Mouse (Mus musculus) stomach, embryonic 15.5 days (tissue): ENCODE data around the gene Fat2. TPM values are rescaled to one million over a fixed set of nuclear protein-coding genes. Genes with fewer than 3 reads are reported as not detected.

Experiments used
- ATAC-seq: fragments of 200-750 bp; cut with Nextera tagmentation; 2 replicates; pipeline ENCODE4 v1.8.0; 2017; ENCODE audit warnings: low read depth, moderate number of reproducible peaks, moderate TSS enrichment; ENCODE audit not compliant: insufficient read depth, low FRiP score
- H3K27ac ChIP-seq: fragments of 300-500 bp; sonication (generic); 2 replicates; pipeline ENCODE4 v1.5.1; 2015; ENCODE audit warnings: mild to moderate bottlenecking, inconsistent platforms
- H3K27me3 ChIP-seq: fragments of 300-500 bp; sonication (generic); replicated peaks from 2 replicates; pipeline ENCODE4 v1.6.1; 2015; ENCODE audit warnings: inconsistent platforms
- H3K36me3 ChIP-seq: fragments of 300-500 bp; sonication (generic); 2 replicates; pipeline ENCODE4 v1.6.1; 2015; ENCODE audit warnings: inconsistent platforms
- H3K4me1 ChIP-seq: fragments of 300-500 bp; sonication (generic); 2 replicates; pipeline ENCODE4 v1.6.1; 2015; ENCODE audit warnings: inconsistent platforms
- H3K4me2 ChIP-seq: fragments of 300-500 bp; sonication (generic); 2 replicates; pipeline ENCODE4 v1.6.1; 2015; ENCODE audit warnings: mild to moderate bottlenecking, inconsistent platforms
- H3K4me3 ChIP-seq: fragments of 300-500 bp; sonication (generic); replicated peaks from 2 replicates; pipeline ENCODE4 v1.5.1; 2015; ENCODE audit warnings: inconsistent platforms
- H3K9ac ChIP-seq: fragments of 300-500 bp; sonication (generic); 2 replicates; pipeline ENCODE4 v1.6.1; 2015; ENCODE audit warnings: inconsistent platforms
- H3K9me3 ChIP-seq: fragments of 300-500 bp; sonication (generic); 2 replicates; pipeline ENCODE4 v1.6.1; 2016; ENCODE audit warnings: inconsistent platforms
- WGBS: fragments of 180-500 bp; shearing (Covaris S2); methylation state at CpG from one replicate; pipeline ENCODE4 v1.1.7; 2015; 5-methylcytosine and 5-hydroxymethylcytosine counted together
- polyA plus RNA-seq: library from polyadenylated mRNA; unstranded; fragments of >200 nt; fragmentation: Nextera tagmentation; extraction: Ambion mirVana; gene quantifications from 2 replicates; pipeline ENCODE4 v1.2.1, GENCODE M21; 2015

Fat2 gene
- 0.62 and 0.69 TPM in 2 replicates for polyA plus RNA-seq

DNA sequence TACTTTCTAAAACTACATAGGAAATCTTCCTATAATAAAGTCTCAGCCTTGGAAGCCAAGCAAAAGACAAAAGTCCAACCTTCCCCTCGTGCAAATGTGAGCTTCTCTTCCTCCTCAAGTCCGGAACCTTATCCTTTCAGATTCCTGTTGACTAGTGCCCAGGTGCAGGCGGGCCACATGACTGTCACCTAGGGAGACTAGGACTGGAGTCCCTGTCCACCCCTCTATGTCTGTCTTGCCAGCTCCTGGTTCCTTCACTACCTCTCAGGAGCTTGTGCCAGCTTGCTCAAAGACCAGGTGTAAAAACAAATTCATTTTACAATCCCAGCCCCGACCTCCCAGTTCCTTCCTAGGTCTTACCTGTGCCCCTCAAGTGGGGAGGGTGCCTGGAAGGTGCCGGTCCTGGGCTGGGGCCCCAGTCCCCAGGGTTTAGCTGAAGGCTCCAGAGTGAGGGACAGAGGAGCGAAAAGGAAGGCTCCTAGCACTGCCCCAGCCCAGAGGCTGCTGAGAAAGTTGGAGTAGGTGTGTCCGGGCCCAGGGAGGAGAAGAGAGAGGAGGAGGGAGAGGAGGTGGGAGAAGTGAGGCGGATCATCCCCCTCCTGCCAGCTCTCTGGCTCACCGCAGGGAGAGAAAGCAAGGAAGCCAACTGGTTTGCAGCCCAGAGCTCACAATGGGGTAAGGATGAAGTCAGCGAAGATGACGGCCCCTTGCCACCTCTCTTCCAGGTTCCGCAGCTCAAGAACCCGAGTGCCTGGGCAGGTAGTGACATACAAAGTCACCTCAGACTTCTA is at the start of gene Fat2:
TSS of gene Fat2 (minus strand) at position 464 of the 791 bp plus-strand sequence.
- Histone ChIP-seq H3K27me3 (no peaks in the 10 kb centered on the region), H3K9ac (no peak within 1 kb of the TSS), H3K27ac (no peak within 1 kb of the TSS), H3K4me2 (no peak within 1 kb of the TSS), H3K4me3 (no peak within 1 kb of the TSS), H3K9me3 (no peaks in the 10 kb centered on the region), H3K4me1 (no peaks in the 10 kb centered on the region), H3K36me3 (no peaks in the 10 kb centered on the region)
- 37% methylated on average over 13 of the region's 13 CpGs for WGBS
- ATAC-seq: 0 out of 2 replicates have a peak, but pooled peaks have one; percentile 31

DNA sequence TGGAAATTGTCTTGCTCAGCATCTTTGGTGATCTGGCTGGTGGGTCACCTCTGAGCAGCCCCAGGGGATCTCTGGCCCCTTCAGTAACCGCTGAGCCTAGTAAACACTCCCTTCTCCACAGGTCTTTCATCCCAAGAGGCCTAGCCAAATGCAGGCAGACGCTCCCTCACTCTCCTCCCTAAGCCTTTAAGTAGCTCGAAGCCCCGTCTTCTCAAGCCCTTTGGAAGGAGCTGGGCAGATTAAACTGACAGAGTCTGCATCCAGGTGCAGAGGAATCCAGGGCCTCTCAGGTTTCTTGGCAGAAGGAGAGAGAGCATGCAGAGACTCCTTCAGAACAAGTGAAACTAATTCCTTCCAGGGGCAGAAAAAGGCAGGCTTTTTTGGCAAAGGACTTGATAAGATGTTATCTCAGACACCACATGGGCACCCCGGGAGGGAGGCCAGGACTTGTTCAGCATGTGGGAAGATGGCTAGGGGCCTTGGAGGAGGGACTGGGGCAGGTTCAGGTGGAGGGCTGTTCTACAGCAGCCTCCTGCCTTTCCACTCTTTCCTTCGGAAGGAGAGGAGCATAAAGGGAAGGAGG is 47.2 kb upstream of the Fat2 start:
- Histone ChIP-seq H3K27ac (no peak overlapping the region; the same call in 1 of the 2 replicates), H3K9me3 (no peaks in the 10 kb centered on the region), H3K9ac (no peak overlapping the region), H3K4me3 (no peak overlapping the region), H3K4me1 (peaks cover 8% of the 10 kb centered on the region; the same call in 1 of the 2 replicates), H3K36me3 (no peaks in the 10 kb centered on the region), H3K27me3 (no peaks in the 10 kb centered on the region), H3K4me2 (no peak overlapping the region)
- WGBS: 20% methylated on average over 6 of the region's 6 CpGs
- no peak for ATAC-seq

DNA sequence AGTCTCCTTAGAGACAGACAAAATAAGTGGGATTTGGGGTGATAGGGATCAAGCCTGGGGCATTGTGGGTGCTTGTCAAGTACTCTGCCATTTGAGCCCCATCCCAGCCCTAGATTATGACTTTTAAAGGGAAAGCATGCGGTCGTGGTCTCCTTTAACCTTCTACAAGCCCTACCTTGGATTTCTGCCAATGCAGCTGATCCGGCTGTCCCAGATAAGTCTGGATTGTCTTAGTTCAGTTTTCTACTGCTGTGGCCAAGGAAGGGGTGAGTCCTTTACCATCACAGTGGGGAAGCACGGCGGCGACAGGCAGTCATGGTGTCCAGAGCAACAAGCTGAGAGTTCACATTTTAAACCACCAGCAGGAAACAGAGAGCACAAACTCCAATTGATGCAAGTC is 44.5 kb upstream of the Fat2 start:
- no peak for ATAC-seq
- peaks cover 10% of the 10 kb centered on the region; the same call in 1 of the 2 replicates for H3K4me1 ChIP-seq
- H3K27ac ChIP-seq: no peak overlapping the region
- H3K27me3 ChIP-seq: no peaks in the 10 kb centered on the region
- WGBS: 29% methylated on average over 6 of the region's 6 CpGs
- no peak overlapping the region for H3K4me3 ChIP-seq
- no peak overlapping the region for H3K4me2 ChIP-seq
- no peaks in the 10 kb centered on the region for H3K36me3 ChIP-seq
- no peak overlapping the region for H3K9ac ChIP-seq
- no peaks in the 10 kb centered on the region for H3K9me3 ChIP-seq

DNA sequence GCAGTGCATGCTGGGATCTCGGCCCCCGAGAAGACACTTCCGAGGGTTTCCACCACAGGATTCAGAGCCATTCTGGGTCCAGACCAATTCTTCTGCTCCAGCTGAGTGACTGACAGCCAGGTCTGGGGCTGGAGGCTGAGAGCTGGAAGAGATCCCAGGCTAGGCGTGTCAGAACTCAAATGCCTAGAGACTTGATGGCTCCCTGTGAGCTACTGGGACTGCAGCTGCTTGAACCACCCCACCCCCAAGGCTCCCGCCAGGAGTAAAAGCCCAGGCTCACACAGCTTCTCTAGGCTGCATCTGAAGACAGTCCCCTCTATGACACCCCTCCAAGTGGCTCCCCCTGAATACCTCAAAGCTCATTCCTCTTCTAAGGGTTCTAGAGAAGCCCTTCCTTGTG is 42.0 kb upstream of the Fat2 start:
- WGBS: 38% methylated on average over 5 of the region's 5 CpGs

GRCm38 (mm10) chr11:55373838-55374237 is 37.5 kb upstream of the Fat2 start:
- H3K9ac ChIP-seq: no peak overlapping the region
- no peaks in the 10 kb centered on the region for H3K27me3 ChIP-seq
- H3K36me3 ChIP-seq: no peaks in the 10 kb centered on the region
- peaks cover 3% of the 10 kb centered on the region; the same call in 1 of the 2 replicates for H3K4me1 ChIP-seq
- H3K27ac ChIP-seq: no peak overlapping the region
- no peaks in the 10 kb centered on the region for H3K9me3 ChIP-seq
- H3K4me2 ChIP-seq: no peak overlapping the region
- ATAC-seq: no peak
- WGBS: 51% methylated on average over 6 of the region's 6 CpGs
- no peak overlapping the region for H3K4me3 ChIP-seq

More for the DNA sequence above, 42.0 kb upstream of the Fat2 start:
- no peaks in the 10 kb centered on the region for H3K27me3 ChIP-seq
- H3K4me1 ChIP-seq: peaks cover 10% of the 10 kb centered on the region; the same call in 1 of the 2 replicates
- no peaks in the 10 kb centered on the region for H3K9me3 ChIP-seq
- H3K27ac ChIP-seq: no peak overlapping the region
- H3K4me3 ChIP-seq: no peak overlapping the region
- ATAC-seq: peak; percentile 51
- no peak overlapping the region for H3K9ac ChIP-seq
- no peak overlapping the region for H3K4me2 ChIP-seq
- H3K36me3 ChIP-seq: no peaks in the 10 kb centered on the region

- no peak for ATAC-seq
- no peaks in the 10 kb centered on the region for H3K36me3 ChIP-seq
- H3K27me3 ChIP-seq: no peaks in the 10 kb centered on the region
- no peaks in the 10 kb centered on the region for H3K4me1 ChIP-seq
- H3K4me2 ChIP-seq: no peak overlapping the region
- H3K9ac ChIP-seq: no peak overlapping the region
- 78% methylated on average over 12 of the region's 12 CpGs for WGBS
- no peak overlapping the region for H3K27ac ChIP-seq
- H3K4me3 ChIP-seq: no peak overlapping the region
- H3K9me3 ChIP-seq: no peaks in the 10 kb centered on the region
These were observed 37.0 kb upstream of the Fat2 start for GRCm38 (mm10) chr11:55373373-55373772.

DNA sequence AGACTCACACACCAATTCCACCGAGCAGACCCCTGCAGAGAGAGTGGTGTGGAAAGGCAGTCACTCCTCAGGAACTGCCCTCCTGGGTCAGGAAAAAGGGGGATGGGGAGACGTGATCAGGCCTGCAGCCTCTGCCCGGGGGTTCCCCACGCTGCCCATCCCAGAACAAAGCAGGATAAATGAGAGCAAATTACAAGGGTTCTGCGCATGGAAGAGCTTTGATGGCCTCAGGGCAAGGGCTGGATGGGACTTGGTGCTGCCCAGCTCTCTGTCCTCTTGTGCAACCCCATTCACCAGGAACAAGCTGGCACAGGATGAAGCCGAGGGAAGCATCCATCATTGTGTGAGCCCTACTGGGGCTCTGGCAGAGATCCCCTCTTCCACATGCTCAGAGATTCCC is 35.6 kb upstream of the Fat2 start:
- ATAC-seq: no peak
- H3K4me3 ChIP-seq: no peak overlapping the region
- H3K36me3 ChIP-seq: no peaks in the 10 kb centered on the region
- H3K4me1 ChIP-seq: no peaks in the 10 kb centered on the region
- whole genome bisulfite sequencing: 49% methylated on average over 6 of the region's 6 CpGs
- H3K27me3 ChIP-seq: no peaks in the 10 kb centered on the region
- H3K9me3 ChIP-seq: no peaks in the 10 kb centered on the region
- H3K9ac ChIP-seq: no peak overlapping the region
- no peak overlapping the region for H3K4me2 ChIP-seq
- H3K27ac ChIP-seq: no peak overlapping the region

- WGBS: 49% methylated on average over 6 of the region's 6 CpGs
- no peak overlapping the region for H3K4me2 ChIP-seq
- no peak overlapping the region for H3K27ac ChIP-seq
- ATAC-seq: no peak
- no peak overlapping the region for H3K4me3 ChIP-seq
- H3K27me3 ChIP-seq: no peaks in the 10 kb centered on the region
- H3K9me3 ChIP-seq: no peaks in the 10 kb centered on the region
- H3K9ac ChIP-seq: no peak overlapping the region
- H3K36me3 ChIP-seq: no peaks in the 10 kb centered on the region
- no peaks in the 10 kb centered on the region for H3K4me1 ChIP-seq
These were observed 32.7 kb upstream of the Fat2 start for GRCm38 (mm10) chr11:55369093-55369471.

DNA sequence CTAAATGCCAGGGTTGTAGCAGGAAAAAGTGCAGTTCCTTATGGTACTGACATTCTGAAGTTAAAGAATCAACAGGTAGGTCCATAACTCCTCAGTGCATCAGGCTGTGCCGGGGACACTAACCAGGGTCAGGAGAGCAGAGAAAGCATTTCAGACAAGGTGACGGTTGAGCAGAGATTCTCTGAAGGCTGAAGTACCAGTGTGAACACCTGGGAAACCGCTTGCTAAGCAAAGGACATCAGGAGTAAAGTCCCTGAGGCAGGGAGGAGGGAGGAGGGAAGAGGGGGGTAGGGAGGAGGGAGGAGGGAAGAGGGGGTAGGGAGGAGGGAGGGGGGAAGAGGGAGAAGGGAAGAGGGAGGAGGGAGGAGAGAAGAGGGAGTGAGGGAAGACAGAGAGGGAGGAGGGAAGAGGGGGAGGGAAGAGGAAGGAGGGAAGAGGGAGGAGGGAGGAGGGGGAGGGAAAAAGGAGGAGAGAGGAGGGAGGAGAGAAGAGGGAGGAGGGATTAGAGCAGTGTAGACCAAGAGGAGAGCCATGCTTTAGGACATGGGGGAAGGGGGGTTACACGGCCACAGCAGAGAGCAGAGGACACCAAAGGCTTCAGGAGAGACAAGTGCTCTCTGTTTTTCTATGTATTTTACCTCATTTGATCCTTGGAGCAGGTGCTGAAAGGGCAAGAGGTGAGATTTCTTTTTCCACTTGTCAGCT is 32.2 kb upstream of the Fat2 start:
- no peak for ATAC-seq
- Histone ChIP-seq H3K27ac (no peak overlapping the region), H3K4me3 (no peak overlapping the region), H3K4me1 (no peaks in the 10 kb centered on the region), H3K4me2 (no peak overlapping the region), H3K9me3 (no peaks in the 10 kb centered on the region), H3K9ac (no peak overlapping the region), H3K36me3 (no peaks in the 10 kb centered on the region), H3K27me3 (no peaks in the 10 kb centered on the region)
- WGBS: 62% methylated on average over 4 of the region's 4 CpGs

DNA sequence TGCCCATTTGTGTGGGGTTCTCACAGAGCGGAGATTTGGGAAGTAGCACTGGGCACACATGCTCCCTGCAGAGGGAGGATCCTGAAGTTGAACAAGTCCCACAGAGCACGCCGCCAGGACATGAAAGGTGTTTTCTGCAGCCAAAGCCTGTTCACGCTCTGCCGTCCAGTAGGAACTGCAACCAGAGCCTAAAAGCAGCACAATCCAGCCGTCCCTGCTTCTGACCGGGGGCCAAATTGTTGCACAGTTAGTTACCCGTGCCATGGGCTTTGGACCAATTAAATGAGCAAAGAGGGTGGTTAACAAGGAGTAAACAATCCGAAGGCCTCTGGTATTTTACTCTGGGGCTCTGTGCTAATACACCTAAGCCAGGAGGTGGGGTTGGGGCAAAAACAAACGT is 31.4 kb upstream of the Fat2 start:
- Histone ChIP-seq H3K27ac (no peak overlapping the region), H3K4me3 (no peak overlapping the region), H3K9ac (no peak overlapping the region), H3K36me3 (no peaks in the 10 kb centered on the region), H3K4me1 (no peaks in the 10 kb centered on the region), H3K9me3 (no peaks in the 10 kb centered on the region), H3K27me3 (no peaks in the 10 kb centered on the region), H3K4me2 (no peak overlapping the region)
- ATAC-seq: no peak
- WGBS: 69% methylated on average over 10 of the region's 10 CpGs

DNA sequence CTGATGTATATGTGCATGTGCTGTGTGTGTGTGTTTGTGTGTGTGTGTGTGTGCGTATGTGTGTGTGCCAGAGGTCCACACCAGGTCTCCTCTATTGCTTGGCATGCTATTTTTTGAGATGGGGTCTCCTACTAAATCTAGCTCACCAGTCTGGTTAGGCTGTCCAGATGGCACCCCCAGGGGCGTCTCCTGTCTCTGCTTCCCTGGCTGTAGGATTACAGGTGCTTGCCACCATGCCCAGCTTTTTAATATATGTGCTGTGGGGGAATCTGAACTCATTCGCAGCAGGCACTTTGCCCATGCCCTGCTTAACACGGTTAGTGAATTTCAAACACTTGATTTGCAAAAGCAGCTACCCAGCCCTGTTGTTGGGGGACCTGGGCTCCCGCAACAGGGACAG is 29.5 kb upstream of the Fat2 start:
- Histone ChIP-seq H3K36me3 (no peaks in the 10 kb centered on the region), H3K4me1 (no peaks in the 10 kb centered on the region), H3K9me3 (no peaks in the 10 kb centered on the region), H3K27me3 (no peaks in the 10 kb centered on the region), H3K27ac (no peak overlapping the region), H3K4me2 (no peak overlapping the region), H3K9ac (no peak overlapping the region), H3K4me3 (no peak overlapping the region)
- no peak for ATAC-seq
- WGBS: 83% methylated on average over 5 of the region's 5 CpGs

- Histone ChIP-seq H3K9ac (no peak overlapping the region), H3K4me2 (no peak overlapping the region), H3K4me3 (no peak overlapping the region), H3K27me3 (no peaks in the 10 kb centered on the region), H3K27ac (no peak overlapping the region), H3K4me1 (no peaks in the 10 kb centered on the region), H3K9me3 (no peaks in the 10 kb centered on the region), H3K36me3 (no peaks in the 10 kb centered on the region)
- WGBS: 49% methylated on average over 4 of the region's 4 CpGs
- ATAC-seq: no peak
These were observed 28.9 kb upstream of the Fat2 start for GRCm38 (mm10) chr11:55365242-55365641.
